Mouse (Mus musculus) kidney, embryonic 14.5 days (tissue): ENCODE measurements around the gene Ccnjl. TPM values are rescaled to one million over a fixed set of nuclear protein-coding genes. Genes with fewer than 3 reads are reported as not detected.
A peak's percentile ranks its signal among the peaks of the same experiment; 100 is the strongest.

Experiments used
- ATAC-seq: fragments of 200-750 bp; cut with Nextera tagmentation; 2 replicates; pipeline ENCODE4 v1.8.0; 2017; ENCODE audit warnings: moderate number of reproducible peaks, mild to moderate bottlenecking, moderate TSS enrichment, moderate library complexity; ENCODE audit not compliant: low FRiP score, low TSS enrichment
- H3K27ac ChIP-seq: fragments of 300-500 bp; sonication (generic); 2 replicates; pipeline ENCODE4 v1.5.1; 2014; ENCODE audit warnings: low read depth, mild to moderate bottlenecking, low read length, moderate library complexity, mixed read lengths
- H3K27me3 ChIP-seq: fragments of 300-500 bp; sonication (generic); 2 replicates; pipeline ENCODE4 v1.6.1; 2014; ENCODE audit warnings: mild to moderate bottlenecking, low read length; ENCODE audit not compliant: control insufficient read depth, insufficient read depth
- H3K36me3 ChIP-seq: fragments of 300-500 bp; sonication (generic); 2 replicates; pipeline ENCODE4 v1.6.1; 2014; ENCODE audit warnings: low read length, mixed read lengths; ENCODE audit not compliant: control insufficient read depth, insufficient read depth
- H3K4me1 ChIP-seq: fragments of 300-500 bp; sonication (generic); 2 replicates; pipeline ENCODE4 v1.6.1; 2014; ENCODE audit warnings: low read length, mixed read lengths; ENCODE audit not compliant: control insufficient read depth, insufficient read depth
- H3K4me2 ChIP-seq: fragments of 300-500 bp; sonication (generic); replicated peaks from 2 replicates; pipeline ENCODE4 v1.6.1; 2014; ENCODE audit warnings: low read depth, mild to moderate bottlenecking, low read length
- H3K4me3 ChIP-seq: fragments of 300-500 bp; sonication (generic); 2 replicates; pipeline ENCODE4 v1.5.1; 2014; ENCODE audit warnings: mild to moderate bottlenecking, low read length
- H3K9ac ChIP-seq: fragments of 300-500 bp; sonication (generic); 2 replicates; pipeline ENCODE4 v1.6.1; 2014; ENCODE audit warnings: low read depth, mild to moderate bottlenecking, low read length, moderate library complexity
- H3K9me3 ChIP-seq: fragments of 300-500 bp; sonication (generic); 2 replicates; pipeline ENCODE4 v1.6.1; 2016; ENCODE audit warnings: low read length; ENCODE audit not compliant: control insufficient read depth
- WGBS: fragments of 180-500 bp; shearing (Covaris S2); extraction: QIAGEN DNeasy Blood & Tissue Kit; methylation state at CpG from one replicate; pipeline ENCODE4 v1.1.7; 2014; 5-methylcytosine and 5-hydroxymethylcytosine counted together
- polyA plus RNA-seq: library from polyadenylated mRNA; unstranded; fragments of >200 nt; fragmentation: Nextera tagmentation; extraction: Ambion mirVana; gene quantifications from 2 replicates; pipeline ENCODE4 v1.2.1, GENCODE M21; 2014

The Ccnjl gene
- polyA plus RNA-seq, 1 experiment from 2014 or later: 31.1 TPM

DNA sequence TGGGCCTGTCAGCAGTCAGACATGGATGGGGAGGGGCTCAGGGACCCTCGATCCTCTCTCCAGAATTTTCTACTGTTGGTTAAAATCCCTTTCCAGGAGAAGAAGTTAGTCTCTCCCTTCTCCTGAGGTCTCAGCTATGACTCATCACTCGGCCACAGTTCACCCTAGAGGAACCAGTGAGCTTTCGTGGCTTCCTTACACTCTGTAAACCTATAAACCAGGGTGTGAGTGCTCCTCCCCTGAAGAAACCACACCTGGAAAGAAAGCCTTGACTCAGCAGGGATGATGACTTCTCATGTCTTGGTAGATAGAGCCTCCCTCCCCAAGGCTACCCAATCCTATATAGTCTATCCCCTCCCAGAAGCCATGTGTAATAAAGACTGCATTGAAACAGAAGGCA is 23.2 kb downstream of the Ccnjl start:
- ATAC-seq: no peak
- H3K4me2 ChIP-seq: no peak overlapping the region

DNA sequence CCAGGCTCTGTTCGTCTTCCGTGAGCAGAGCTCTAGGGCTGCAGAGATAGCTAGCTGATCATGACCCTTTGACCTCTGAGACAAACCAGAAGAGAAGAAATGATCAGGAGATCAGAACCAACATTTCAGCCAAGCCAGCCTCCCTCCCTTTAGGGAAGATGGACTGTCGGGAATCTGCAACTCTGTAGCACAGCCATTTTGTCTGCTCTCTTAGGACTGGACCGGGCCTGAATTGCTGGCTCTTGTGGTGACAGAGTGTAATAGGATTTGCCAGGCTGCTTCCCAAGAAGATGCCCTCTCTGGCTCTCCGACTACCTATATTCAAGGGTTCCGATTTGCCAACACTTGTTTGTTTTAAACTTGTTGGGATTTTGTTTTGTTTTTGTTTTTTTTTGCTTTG is 24.1 kb downstream of the Ccnjl start:
- 87% methylated on average over 6 of the region's 6 CpGs for WGBS

More for the DNA sequence above, 23.2 kb downstream of the Ccnjl start:
- WGBS: 76% methylated on average over 3 of the region's 3 CpGs
- H3K36me3 ChIP-seq: peaks cover 4% of the 10 kb centered on the region; the same call in 1 of the 2 replicates
- no peak overlapping the region for H3K27ac ChIP-seq
- H3K27me3 ChIP-seq: no peaks in the 10 kb centered on the region
- H3K9ac ChIP-seq: no peak overlapping the region
- peaks cover 27% of the 10 kb centered on the region for H3K4me1 ChIP-seq
- no peaks in the 10 kb centered on the region for H3K9me3 ChIP-seq
- no peak overlapping the region for H3K4me3 ChIP-seq

DNA sequence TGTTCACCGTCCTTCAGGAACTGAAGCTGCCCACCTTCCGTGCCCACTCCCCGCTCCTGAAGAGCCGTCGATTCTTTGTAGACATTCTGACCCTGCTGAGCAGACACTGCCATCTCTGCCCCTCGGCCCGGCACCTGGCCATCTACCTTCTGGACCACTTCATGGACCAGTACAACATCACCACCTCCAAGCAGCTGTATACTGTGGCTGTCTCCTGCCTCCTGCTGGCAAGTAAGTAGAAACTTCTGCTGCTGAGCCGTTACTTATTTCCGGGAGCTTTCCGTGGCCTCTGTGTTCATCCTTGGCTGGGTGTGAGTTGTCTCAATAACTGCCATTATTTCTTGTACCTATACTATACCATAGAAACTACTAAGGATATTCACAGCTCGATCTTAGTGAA is 28.0 kb downstream of the Ccnjl start:
- H3K36me3 ChIP-seq: peaks cover 25% of the 10 kb centered on the region
- no peak overlapping the region for H3K4me2 ChIP-seq
- WGBS: 86% methylated on average over 11 of the region's 11 CpGs
- no peak; the same call in 1 of the 2 replicates for ATAC-seq
- no peaks in the 10 kb centered on the region for H3K27me3 ChIP-seq
- peaks cover 16% of the 10 kb centered on the region for H3K4me1 ChIP-seq
- H3K9me3 ChIP-seq: no peaks in the 10 kb centered on the region
- no peak overlapping the region for H3K27ac ChIP-seq
- H3K9ac ChIP-seq: no peak overlapping the region
- H3K4me3 ChIP-seq: no peak overlapping the region

More for the DNA sequence above, 24.1 kb downstream of the Ccnjl start:
- Histone ChIP-seq H3K9ac (no peak overlapping the region), H3K4me3 (no peak overlapping the region), H3K36me3 (peaks cover 12% of the 10 kb centered on the region), H3K4me1 (peaks cover 27% of the 10 kb centered on the region), H3K4me2 (no peak overlapping the region), H3K9me3 (no peaks in the 10 kb centered on the region), H3K27me3 (no peaks in the 10 kb centered on the region), H3K27ac (no peak overlapping the region)
- no peak for ATAC-seq

DNA sequence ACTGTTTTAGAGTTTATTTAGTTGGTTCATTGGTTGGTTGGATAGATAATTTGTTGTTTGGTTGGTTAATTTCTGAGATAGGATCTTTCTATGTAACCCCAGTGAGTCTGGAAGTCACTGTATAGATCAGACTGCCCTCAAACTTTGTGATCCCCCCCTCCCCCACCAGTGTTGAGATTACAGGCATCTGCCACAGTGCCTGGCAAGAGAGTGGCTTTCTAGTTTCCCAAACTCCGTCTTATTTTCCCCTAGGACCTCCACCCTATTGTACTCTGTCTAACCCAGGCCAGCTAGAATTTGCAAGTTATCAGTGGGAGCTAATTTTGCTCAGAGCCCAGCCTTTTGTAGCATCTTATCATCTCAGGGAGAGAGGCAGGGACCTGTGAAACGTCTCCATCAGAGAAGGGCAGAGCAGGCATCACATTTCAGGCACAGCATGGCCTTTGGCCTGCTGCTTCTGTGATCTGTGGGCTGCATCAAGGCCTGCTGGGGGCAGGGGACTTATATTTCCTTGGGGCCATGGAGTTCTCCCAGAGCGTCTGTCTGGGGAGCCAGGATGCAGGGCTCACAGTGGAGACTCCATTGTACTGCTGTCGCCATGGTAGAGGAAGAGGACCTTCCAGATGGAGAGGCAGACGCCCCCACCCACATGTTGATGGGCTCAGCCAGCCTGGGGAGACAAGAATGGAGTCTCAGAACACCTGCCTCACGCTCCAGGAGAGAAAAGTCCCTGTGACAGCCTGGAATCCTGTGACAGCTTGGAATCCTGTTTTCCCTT is 31.1 kb downstream of the Ccnjl start:
- peak; percentile 87 for ATAC-seq
- H3K4me3 ChIP-seq: no peak overlapping the region
- 16% methylated on average over 6 of the region's 6 CpGs for WGBS
- no peak overlapping the region for H3K4me2 ChIP-seq
- H3K27me3 ChIP-seq: no peaks in the 10 kb centered on the region
- peaks cover 25% of the 10 kb centered on the region for H3K36me3 ChIP-seq
- no peak overlapping the region for H3K9ac ChIP-seq
- H3K27ac ChIP-seq: peak overlapping the region; percentile 59; the same call in 1 of the 2 replicates
- H3K9me3 ChIP-seq: no peaks in the 10 kb centered on the region
- H3K4me1 ChIP-seq: peaks cover 13% of the 10 kb centered on the region

DNA sequence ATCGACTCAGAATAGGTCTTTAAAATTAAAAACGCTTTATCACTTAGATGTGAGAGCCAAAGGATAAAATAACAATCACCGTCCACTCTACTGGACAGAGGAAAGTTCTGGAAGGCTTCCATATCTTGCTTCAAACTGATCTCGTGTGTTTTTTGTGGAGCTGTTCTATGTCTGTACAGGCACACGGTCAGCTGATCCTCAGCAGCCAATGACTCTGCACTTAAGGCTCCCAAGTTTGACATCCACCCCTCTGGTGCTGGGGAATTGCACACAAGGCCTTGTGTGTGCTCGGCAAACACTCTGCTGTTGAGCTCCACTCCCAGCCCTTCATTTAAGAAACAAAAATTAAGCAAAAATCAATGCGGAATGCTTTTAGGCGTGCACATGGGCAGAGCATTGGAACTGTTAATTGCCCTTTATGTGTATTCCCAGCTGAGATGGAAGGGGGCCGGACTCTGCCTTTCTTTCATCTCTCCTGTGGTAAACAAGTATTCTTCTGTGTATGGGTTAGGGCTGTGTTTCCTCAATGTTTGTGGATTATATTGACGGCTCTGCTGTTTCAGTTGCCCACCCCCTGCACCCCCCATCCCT is 35.2 kb downstream of the Ccnjl start:
- no peak overlapping the region for H3K9ac ChIP-seq
- H3K4me3 ChIP-seq: no peak overlapping the region
- H3K27me3 ChIP-seq: no peaks in the 10 kb centered on the region
- peaks cover 2% of the 10 kb centered on the region for H3K36me3 ChIP-seq
- no peak for ATAC-seq
- H3K4me1 ChIP-seq: peaks cover 29% of the 10 kb centered on the region
- 70% methylated on average over 10 of the region's 10 CpGs for WGBS
- H3K9me3 ChIP-seq: no peaks in the 10 kb centered on the region
- H3K4me2 ChIP-seq: no peak overlapping the region
- H3K27ac ChIP-seq: no peak overlapping the region

DNA sequence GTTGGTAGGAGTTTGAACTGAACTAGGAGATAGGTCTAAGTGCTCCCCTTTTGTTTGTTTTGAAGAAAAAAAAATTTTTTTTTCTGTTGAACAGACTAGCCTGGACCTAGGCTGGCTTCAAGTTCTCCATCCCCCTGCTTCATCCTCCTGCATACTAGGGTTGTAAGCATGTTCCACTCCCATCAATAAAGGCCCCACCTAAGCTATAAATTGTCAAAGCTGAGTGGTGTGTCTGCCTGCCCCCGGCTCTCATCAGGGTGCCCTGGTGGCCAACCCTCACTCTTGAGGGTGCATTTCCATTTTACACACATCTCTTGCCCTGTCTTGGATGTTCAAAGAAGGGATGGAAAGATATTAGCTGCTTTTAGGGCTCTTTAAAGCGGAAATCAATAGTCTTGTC is 36.8 kb downstream of the Ccnjl start:
- peaks cover 19% of the 10 kb centered on the region for H3K4me1 ChIP-seq
- 18% methylated on average over 2 of the region's 2 CpGs for WGBS

DNA sequence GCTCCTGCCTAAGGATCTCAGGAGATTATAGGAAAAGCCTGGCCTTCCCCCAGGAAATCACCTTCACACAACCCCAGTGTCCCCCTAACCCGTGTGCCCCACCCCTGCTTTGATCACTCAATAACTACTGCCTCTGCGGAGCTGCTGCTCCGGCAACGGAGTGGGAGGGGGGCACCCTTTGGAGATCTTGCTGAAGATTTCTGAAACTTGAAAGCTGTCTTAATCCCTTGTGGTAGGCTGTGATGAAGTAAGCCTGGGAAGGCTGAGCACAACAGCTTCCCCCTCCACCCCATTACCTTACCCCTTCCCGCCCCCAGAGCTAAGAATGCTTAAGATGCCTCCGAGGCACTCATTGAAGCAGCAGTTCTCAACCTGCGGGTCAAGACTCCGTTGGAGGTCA is 37.3 kb downstream of the Ccnjl start:
- Histone ChIP-seq H3K4me3 (no peak overlapping the region), H3K9ac (no peak overlapping the region), H3K27ac (peak overlapping the region; percentile 65; the same call in 1 of the 2 replicates), H3K27me3 (no peaks in the 10 kb centered on the region), H3K36me3 (no peaks in the 10 kb centered on the region; the same call in 1 of the 2 replicates), H3K4me2 (no peak overlapping the region), H3K9me3 (no peaks in the 10 kb centered on the region), H3K4me1 (peaks cover 17% of the 10 kb centered on the region; the same call in 1 of the 2 replicates)
- peak; percentile 71 for ATAC-seq
- WGBS: 8% methylated on average over 8 of the region's 8 CpGs

More for the DNA sequence above, 36.8 kb downstream of the Ccnjl start:
- Histone ChIP-seq H3K4me2 (no peak overlapping the region), H3K27ac (peak overlapping the region; percentile 65; the same call in 1 of the 2 replicates), H3K36me3 (no peaks in the 10 kb centered on the region; the same call in 1 of the 2 replicates), H3K9ac (no peak overlapping the region), H3K4me3 (no peak overlapping the region), H3K27me3 (no peaks in the 10 kb centered on the region), H3K9me3 (no peaks in the 10 kb centered on the region)
- ATAC-seq: peak; percentile 5; the same call in 1 of the 2 replicates

DNA sequence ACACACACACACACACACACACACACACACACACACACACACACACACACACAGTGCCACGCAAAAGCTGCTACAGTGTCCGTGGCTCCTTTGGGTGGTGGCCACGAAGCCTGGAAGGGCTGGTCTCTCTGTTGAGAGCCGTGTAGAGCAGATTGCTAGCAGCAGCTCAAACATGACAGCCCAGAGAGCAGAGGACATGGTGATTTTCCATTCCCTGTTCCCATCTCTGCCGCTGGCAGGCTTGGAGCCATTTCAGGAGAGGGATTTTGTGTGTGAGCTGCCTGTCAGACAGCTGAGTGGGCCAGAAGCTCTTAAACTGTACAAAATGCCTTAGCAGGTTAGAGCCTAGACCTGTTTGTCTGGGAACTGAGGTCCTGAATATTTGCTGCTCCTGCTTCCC is 38.1 kb downstream of the Ccnjl start:
- H3K36me3 ChIP-seq: no peaks in the 10 kb centered on the region; the same call in 1 of the 2 replicates
- no peak for ATAC-seq
- WGBS: 68% methylated on average over 5 of the region's 5 CpGs
- H3K4me3 ChIP-seq: no peak overlapping the region
- no peaks in the 10 kb centered on the region for H3K27me3 ChIP-seq
- peaks cover 17% of the 10 kb centered on the region; the same call in 1 of the 2 replicates for H3K4me1 ChIP-seq
- H3K9me3 ChIP-seq: no peaks in the 10 kb centered on the region
- no peak overlapping the region for H3K4me2 ChIP-seq
- H3K27ac ChIP-seq: peak overlapping the region; percentile 57; the same call in 1 of the 2 replicates
- H3K9ac ChIP-seq: no peak overlapping the region

DNA sequence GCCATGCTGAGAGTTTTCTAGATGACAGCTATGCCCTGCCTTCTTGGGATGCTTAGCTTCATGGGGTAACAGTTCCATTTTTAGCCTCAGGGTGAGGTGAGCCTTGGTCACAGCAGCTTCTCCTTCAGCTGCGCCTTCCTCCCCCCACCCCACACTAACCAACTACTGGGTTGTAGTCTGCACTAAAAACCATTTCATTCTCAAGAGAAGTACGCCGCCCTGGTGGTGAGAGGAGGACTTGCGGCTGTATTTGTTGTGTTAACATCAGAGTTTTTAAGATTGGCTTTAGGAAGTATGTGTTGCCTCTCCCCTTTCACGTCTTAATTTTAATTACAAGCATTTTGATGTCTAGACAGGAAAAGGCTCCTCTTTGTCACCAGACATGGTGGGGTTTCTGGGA is 39.7 kb downstream of the Ccnjl start:
- Histone ChIP-seq H3K4me2 (no peak overlapping the region), H3K4me3 (no peak overlapping the region), H3K27ac (no peak overlapping the region), H3K9ac (no peak overlapping the region), H3K27me3 (no peaks in the 10 kb centered on the region), H3K4me1 (peaks cover 21% of the 10 kb centered on the region), H3K36me3 (no peaks in the 10 kb centered on the region), H3K9me3 (no peaks in the 10 kb centered on the region)
- ATAC-seq: no peak
- 68% methylated on average over 5 of the region's 5 CpGs for WGBS
